Mouse (Mus musculus) right cerebral cortex, postnatal 25 days (tissue): ENCODE data around the gene Ehbp1l1.

Source experiments
- DNase-seq: peaks from one replicate; pipeline ENCODE4 v3.0.0; 2022

Gene Ehbp1l1

DNA sequence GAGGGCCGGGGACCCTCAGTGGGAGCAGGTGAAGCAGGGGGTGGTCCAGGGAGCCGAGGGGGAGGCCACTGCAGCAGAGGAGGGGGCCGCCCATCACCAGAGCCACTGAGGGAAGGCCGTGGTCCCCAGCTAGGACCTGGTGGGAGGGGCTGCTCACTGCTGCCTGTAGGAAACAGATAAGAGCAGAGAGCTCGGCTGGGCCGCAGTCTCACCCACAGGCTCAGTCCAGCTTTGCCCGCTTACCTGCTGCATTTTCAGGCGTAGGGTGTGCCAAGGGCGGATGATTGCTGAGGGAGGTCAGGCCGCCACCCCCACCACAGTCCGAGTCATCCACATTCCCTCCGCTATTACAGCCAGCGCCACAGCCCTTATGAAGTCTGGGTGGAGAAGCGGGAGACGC lies 60.7 kb downstream of the Ehbp1l1 start:
- DNase-seq = no peak

DNA sequence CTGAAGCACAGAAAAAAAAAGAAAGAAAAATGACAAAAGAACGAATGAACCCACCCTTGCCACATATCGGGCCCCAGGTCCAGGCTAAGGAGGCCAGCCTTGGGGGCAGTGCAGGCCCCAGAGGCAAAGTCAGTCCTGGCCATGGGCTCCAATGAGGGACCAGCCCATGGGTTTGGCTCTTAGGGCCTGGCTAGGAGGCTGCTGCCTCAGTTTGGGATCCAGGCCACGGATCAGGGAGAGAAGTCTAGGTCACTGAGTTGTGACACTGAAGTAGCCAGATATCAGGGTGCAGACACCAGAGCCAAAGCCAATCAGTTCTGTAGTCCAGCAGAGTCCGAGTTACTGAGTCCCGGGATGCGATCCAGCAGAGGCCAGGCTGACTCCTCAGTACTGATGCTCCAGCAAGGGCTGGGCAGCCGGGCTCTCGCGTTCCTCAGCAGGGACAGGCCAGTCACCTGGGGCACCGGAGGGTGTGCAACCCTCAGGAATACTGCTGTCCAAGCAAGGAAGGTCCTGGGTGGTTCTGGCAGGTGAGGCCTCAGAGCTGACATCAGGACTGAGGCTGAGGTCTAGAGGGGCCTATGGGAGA lies 61.4 kb downstream of the Ehbp1l1 start:
- no peak for DNase-seq

DNA sequence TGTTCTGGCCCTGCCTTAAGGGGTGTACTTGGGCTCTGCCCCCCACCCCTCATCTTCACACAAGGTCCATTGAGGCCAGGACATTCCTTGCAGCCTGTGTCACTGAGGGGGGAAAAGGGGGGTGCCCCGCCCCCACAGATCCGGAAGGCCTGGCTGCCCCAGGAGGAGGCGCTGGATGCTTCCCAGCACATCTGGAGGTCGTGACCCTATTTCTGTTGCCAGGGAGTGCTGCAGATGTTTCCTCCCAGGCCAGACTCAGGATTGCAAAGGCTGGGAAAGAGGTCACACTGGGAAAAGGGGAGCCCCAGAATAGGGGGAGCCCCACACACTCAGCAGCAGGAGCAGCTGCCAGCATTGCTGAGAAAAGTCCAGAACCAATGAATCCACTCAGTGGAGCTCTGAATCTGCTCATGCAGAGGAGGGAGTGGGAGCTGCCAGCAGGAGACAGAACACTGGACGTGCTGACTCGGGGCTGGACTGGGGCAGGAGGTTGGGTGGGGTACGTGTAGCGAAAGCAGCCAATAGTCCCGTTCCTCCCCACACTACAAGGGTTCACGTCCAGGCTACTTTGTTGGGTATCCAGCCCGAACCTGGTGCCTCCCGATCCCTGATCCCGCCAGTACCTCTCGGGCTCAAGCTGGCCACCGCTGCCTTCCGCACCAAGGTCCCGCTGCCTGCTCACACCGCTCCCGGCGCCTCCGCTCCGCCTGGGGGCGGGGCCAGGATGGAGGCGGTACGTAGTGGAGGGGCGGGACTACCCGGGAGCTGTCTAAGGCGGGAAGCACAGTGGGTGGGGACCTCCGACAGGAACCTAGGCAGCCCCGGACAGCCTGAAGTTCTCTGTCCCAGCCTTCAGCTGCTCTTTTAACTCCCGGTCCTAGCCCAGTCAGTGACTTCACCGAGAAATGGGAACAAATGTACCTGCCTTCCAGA lies 62.9 kb downstream of the Ehbp1l1 start, which contains the start of gene Sipa1:
Gene Sipa1 (minus strand): TSS at position 727 of the 933 bp plus-strand sequence.
- DNase-seq = peak; percentile 78

DNA sequence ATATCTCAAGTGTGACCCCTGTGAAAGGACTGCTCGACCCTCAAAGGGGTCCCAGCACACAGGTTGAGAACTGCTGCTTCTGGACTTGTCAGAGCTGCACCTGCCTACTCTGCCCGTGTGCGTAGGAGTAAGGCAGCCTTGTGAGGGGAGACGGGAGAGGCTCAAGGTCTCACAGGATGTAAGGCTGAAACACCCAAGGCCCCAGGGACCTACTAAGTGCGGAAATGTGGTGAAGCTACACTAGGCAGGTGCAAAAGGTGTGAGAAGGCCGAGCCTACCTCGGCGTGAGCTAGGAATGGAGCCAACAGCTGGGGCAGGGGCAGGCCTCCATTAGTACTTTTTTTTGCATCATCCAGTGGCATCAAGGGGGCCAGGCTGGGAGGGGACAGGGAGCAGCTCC lies 63.8 kb downstream of the Ehbp1l1 start:
- no peak for DNase-seq

DNA sequence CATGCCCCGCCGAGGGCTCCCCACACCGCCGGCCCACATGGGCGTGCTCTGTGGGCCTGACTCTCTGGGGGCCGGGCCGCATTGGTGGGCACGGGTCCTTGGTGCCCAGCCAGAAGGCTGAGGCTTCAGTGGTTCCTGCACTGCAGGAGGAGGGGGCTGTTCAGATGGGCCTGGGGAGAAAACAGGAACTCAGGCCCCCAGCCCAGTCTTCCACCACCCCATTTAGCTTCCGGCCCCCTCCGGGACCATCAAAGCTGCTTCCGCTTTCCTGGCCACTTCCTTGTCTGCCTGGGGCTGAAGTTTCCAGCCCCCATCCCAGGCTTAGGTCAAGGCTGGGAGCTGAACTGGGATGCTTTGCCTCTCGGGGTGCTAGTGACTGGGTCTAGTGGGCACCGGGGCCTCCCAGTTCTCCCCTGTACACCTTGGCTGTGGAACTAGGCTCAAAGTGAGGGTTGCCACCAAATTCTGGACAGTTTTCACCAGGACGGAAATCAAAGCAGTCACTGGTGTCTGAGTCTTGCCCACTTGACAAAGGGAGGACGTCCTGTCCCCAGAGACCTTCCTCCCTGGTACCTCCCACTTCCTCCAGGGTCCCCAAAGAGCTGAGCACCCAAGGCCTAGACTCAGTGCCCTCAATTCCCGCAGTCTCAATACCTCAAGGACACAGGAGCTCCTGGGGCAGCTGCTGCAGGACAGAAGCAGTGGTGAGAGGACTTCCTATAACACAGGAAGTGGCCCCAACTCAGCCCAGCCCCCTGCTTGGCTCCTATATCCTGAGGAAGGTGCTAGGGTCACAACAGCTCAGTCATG lies 65.0 kb downstream of the Ehbp1l1 start:
- peak; percentile 32 for DNase-seq
